Mouse (Mus musculus): ENCODE measurements around the gene Ranbp1.

- TF ChIP-seq POLR2A (IDR thresholded peaks at IDR 0.05; ENCODE audit: insufficient read depth, low read depth, low read length) (no peak), CTCF (IDR thresholded peaks at IDR 0.05; ENCODE audit: insufficient read depth, low read depth, low read length) (no peak)
These were observed 57.5 kb downstream of the Ranbp1 start for GRCm38 (mm10) chr16:18191006-18191405.
